Mouse (Mus musculus): ENCODE measurements around the gene Col26a1. TPM values are rescaled to one million over a fixed set of nuclear protein-coding genes. Genes with fewer than 3 reads are reported as not detected.
A peak's percentile ranks its signal among the peaks of the same experiment; 100 is the strongest.

Col26a1 gene
- total RNA-seq, 1 experiment from 2014 or later = not detected

DNA sequence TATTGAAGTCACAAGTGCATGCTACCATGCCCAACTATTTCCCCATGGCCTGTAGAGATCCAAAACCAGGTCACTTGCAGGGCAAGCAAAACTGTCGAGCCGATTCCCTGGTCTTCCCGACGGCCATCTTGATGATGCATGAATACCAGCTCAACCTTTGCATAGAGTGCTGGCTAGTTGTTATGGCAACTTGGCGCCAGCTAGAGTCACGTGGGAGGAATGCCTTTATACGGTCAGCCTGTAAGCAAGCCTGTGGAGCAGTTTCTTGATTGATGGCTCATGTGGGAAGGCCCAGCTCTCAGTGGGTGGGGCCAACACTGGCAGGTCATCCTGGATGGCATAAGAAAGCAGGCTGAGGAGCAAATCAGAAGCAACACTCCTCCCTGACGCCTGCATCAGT is 61.0 kb downstream of the Col26a1 start:
- ATAC-seq (ENCODE audit: extremely low read depth, insufficient number of reproducible peaks, low FRiP score, poor library complexity, severe bottlenecking) = no peak

DNA sequence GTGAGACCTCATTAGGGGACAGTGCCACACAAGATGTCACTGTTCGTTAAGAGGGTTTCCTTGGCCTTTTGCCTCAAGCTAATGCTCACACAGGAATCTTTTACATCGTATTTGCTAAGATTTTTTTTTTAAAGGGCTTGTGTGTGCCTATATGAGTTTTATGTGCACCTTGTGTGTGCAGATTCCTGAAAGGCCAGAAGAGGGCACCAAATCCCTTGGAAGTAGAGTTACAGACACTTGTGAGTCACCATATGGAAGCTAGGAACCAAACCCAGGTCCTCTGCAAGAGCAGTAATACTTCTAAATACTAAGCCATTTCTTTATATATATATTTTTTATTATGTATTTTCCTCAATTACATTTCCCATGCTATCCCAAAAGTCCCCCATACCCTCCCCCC is 62.1 kb downstream of the Col26a1 start:
- no peak for ATAC-seq (ENCODE audit: extremely low read depth, insufficient number of reproducible peaks, low FRiP score, poor library complexity, severe bottlenecking)

DNA sequence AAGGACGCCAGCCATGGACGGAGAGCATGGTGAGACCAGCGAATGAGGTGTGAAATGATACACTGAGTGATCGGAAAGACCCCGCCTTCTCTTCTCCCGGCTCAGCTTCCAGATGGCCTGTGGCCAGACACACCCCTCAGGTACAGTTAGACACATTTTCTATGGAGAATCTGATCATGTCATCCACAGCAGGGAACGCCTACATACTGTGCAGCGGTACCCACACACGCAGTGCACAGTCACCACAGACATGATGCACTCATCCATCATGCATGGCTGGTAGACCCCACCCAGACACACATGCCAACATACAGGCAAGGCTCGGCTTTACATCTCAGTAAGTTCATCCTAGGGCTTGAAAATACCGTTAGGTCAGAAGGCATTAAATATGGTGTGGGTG is 63.3 kb downstream of the Col26a1 start:
- ATAC-seq (ENCODE audit: extremely low read depth, insufficient number of reproducible peaks, low FRiP score, poor library complexity, severe bottlenecking) = no peak

DNA sequence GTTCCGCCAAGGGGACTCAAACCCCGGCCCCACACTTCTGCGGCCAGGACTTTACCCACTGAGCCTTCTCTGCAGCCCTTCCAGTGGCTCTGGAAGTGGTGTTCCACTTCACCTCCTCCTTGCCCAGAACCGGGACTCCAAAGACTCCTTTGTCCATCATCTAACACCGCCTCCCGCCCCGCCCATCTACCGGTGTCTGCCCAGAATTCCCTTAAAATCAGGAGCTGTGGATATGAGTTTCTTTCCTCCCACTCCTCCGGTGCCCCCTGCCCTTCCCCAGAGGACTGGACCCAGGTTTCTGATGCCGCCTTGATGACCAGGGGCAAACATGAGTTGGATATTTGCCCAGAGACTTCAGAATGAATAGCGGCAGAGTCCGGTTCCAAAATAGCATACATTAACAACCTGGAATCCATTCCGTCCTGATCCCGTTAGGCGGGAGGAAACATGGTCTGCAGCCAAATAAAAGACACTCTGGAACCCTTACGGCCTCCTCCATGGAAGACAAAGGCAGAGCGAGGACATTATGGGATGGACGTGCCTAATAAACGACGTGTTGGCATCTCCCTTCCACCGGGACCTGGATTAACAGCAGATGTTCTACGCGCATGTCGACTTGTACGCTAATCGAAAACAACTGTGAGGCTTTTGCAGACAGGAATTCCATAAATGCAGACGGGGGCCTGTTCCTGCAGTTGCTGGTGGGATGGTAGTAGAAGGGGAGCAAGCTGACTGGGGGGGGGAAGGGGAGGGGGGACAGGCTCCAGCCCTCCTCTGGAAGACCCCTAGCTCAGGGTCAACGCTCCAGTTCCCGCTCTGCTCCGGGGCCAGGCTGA is 72.3 kb downstream of the Col26a1 start:
- no peak for ATAC-seq (ENCODE audit: extremely low read depth, insufficient number of reproducible peaks, low FRiP score, poor library complexity, severe bottlenecking)

DNA sequence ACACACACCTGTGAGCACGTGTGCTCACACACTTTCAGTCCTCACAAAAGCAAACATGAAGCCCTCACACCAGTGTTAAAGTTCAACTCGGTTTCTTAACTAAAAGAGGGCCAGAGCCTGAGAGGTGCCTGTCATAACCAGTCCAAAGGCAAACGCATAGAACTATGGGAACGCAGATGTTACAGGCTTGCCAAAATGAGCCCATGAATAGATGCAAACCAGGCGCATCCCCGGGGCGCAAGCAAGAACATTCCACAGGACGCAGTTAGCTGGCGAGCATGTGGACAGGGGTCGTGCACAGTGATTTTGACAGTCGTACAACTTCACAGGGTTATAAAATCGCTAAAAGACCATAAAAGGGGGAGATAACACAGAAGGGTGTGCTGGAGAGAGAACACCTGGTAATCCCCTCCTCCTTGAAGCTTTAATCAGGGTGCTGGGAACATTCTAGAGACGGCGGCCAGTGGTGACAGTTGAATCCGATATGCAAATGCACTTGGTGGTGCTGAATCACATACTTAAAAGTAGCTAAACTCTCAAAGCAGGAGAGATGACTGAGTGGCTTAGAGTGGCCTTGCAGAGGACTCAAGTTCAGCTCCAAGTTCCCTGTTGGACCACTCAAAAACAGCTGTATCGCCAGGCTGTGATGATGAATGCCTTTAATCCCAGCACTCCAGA is 76.5 kb downstream of the Col26a1 start:
- ATAC-seq (ENCODE audit: extremely low read depth, insufficient number of reproducible peaks, low FRiP score, poor library complexity, severe bottlenecking) = no peak

DNA sequence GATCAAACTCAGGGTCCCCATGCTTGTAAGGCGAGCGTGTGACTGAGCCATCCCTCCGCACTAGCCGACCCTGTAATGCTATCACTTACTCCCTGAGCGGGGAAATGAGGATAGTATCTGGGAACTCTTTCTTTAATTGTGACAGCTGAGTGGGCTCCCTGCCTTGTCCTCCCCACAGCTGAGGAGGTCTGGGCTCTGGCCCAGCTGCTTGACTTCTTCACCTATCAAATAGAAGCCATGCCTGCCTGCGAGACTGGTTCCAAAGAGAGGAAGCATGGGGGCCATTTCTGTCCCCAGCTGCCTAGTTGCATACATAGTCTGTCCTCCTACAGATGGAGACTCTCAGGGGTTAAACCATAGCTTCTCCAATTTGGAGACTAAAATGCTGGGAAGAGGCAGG is 78.0 kb downstream of the Col26a1 start:
- no peak for ATAC-seq (ENCODE audit: extremely low read depth, insufficient number of reproducible peaks, low FRiP score, poor library complexity, severe bottlenecking)

DNA sequence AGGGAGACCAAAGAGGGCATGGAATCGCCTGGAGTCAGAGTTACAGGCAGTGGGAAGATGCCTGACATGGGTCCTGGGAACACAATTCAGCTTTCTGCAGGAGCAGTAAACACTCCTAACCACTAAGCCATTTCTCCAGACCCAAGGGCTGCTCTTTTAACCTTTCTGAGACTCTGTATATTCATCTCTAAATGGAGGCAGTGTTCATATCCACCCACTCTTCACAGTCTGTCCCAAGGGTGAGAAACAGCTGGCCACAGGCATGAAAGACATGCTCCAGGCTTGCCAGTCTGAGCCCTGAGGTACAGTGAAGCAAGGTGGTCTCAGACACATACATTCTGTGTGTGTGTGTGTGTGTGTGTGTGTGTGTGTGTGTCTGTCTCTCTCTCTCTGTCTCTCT is 78.8 kb downstream of the Col26a1 start:
- no peak for ATAC-seq (ENCODE audit: extremely low read depth, insufficient number of reproducible peaks, low FRiP score, poor library complexity, severe bottlenecking)

DNA sequence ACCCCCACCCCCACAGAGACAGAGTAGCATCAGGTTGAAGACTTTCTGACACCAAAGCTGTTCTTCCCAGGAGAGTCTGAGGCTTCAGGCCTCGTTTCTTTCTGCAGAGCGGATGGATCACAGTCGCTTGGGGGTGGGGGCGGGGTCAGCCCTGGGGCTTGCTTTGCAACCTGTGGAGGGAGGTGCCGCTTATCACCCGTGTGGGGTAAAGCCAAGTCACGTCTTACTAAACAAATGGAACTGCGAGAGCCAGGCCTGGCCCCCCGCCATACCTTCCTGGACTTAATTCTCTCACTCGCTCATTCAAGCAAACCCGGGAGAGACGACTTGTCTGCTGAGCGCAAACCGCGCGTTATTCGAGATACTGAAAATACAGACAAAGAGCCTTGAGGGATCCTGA is 80.3 kb downstream of the Col26a1 start:
- ATAC-seq (ENCODE audit: extremely low read depth, insufficient number of reproducible peaks, low FRiP score, poor library complexity, severe bottlenecking) = no peak

DNA sequence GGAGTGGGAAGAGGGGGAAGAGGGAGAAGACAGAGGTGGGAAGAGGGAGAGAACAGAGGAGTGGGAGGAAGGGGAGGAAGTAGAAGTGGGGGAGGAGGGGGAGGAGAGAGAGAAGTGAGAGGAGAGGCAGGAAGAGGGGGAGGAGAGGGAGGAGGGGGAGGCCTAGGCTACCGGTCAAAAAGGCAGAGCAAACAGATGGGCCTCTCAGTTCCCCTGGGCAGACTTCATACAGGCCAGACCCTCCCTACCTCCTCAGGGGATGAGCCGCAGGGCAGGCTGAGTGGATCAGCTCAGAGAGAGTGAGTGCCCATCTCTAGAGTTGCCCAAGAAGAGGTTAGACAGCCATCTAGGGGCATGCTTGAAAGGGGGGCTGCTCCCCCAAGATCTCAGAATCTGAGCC is 86.1 kb downstream of the Col26a1 start:
- no peak for ATAC-seq (ENCODE audit: extremely low read depth, insufficient number of reproducible peaks, low FRiP score, poor library complexity, severe bottlenecking)

DNA sequence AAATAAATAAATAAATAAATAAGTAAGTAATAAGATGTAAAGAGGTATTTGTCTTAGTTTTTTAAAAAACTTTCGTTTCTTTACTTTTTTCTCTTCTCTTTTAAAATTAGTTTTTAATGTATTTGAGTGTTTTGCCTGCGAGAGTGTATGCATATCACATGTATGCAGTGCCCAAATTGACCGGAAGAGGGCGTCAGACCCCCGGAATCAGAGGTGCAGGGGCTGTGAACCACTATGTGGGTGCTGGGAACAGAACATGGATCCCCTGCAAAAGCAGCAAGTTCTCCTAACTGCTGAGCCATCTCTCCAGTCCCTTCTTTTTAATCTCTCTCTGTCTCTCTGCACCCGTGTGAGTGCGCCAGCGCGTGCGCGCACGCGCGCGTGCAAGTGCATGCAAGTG is 89.2 kb downstream of the Col26a1 start:
- ATAC-seq (ENCODE audit: extremely low read depth, insufficient number of reproducible peaks, low FRiP score, poor library complexity, severe bottlenecking) = no peak

DNA sequence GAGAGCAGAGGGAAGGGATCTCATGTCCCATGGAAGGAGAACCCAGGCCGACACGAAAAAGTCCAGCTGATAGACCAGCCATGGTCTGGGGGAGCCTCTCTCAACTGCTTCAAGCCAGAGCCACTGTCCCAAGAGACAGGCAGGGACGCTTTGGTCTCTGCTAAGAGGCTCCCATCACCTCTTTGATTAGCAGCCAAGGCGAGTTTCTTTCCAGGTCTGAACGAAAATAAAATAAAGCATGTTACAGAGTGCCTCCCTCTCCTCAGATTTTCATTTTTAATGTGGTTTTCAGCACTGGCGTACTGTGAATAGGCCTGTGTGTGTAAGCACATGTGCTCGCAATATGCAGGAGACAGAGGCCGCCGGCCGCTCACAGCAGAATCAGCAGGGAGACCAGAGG is 90.5 kb downstream of the Col26a1 start:
- no peak for ATAC-seq (ENCODE audit: extremely low read depth, insufficient number of reproducible peaks, low FRiP score, poor library complexity, severe bottlenecking)

DNA sequence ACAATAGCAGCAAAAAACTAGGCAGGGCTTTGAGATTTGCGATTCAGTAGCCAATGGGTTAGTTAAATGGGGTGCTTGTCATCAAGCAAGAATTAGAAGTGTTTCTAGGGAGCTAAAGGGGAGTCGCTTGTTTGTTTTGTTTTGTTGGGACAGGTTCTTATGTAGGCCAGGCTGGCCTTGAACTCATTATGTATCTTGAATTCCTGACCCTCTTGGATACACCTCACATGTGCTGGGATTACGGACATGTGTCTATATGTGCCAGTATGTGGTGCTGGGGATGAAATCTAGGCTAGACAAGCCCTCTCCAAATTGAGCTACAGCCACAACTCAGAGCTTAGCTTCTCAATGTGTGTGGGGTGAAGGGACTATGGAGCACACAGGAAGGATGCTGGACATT is 91.8 kb downstream of the Col26a1 start:
- ATAC-seq (ENCODE audit: extremely low read depth, insufficient number of reproducible peaks, low FRiP score, poor library complexity, severe bottlenecking) = no peak

DNA sequence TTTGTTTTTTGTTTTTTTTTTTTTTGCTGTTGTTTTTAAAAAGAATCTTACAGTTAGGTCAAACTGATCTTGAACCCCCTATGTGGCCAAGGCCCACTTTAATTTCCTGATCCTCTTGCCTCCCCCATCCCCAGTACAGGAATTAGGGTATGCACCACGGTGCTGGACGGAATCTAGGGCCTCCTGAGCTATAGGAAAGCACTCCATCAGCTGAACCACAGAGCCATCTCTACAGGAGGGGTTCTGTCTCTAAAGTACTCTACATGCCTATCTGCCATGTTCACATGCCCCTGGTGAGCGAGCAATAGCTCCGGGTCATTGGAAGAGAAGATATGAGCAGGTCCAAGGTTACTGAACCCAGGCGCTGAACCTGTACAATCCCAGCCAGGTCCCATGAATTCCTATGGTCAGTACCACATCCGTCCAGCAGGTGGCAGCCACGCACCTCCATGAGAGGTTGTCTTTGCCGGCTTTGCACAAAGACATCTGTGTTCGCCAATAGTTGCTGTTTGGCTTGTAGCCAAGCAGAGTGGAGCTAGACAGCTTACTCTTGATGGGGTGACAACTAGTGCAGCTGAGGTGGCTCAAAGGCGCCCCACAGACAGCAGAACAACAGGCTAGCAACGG is 92.3 kb downstream of the Col26a1 start:
- ATAC-seq (ENCODE audit: extremely low read depth, insufficient number of reproducible peaks, low FRiP score, poor library complexity, severe bottlenecking) = peak; percentile 72

DNA sequence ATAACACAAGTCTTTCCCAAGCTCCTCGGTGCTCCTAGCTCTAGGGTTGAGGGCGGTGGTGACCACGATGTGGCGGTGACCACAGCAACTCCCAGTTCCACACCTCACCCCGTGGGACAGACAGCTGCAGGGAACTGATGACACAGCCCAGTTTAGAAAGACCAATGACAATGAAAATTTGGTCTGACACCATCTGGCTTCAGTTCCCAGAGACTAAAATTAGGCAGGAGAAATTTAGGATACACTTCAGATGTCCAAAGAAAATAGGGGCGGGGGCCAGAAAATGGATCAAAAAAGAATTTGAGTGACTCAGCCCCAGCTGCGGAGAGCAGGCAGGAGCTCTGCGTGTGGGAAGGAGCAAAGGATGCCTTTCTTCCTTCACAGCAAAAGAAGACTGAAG is 98.5 kb downstream of the Col26a1 start:
- ATAC-seq (ENCODE audit: extremely low read depth, insufficient number of reproducible peaks, low FRiP score, poor library complexity, severe bottlenecking) = no peak

DNA sequence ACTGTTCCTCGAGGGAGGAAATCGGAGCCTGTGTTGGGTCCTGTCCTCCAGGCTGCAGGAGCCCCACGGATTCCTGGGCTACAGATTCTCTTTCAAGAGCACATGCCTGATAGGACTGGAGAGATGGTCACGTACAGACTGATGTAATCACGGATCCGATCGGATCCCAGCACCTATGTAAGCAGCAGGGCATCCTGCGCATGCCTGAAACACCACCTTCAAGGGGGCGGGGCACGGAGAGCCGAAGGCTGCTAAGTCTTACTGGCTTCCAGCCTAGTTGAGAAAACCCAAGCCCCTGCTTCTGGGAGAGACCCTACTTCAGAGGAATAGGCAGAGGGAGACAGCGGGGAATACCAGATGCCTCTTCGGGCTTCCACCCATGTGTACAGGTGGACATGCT is 100.4 kb downstream of the Col26a1 start:
- ATAC-seq (ENCODE audit: extremely low read depth, insufficient number of reproducible peaks, low FRiP score, poor library complexity, severe bottlenecking) = no peak

DNA sequence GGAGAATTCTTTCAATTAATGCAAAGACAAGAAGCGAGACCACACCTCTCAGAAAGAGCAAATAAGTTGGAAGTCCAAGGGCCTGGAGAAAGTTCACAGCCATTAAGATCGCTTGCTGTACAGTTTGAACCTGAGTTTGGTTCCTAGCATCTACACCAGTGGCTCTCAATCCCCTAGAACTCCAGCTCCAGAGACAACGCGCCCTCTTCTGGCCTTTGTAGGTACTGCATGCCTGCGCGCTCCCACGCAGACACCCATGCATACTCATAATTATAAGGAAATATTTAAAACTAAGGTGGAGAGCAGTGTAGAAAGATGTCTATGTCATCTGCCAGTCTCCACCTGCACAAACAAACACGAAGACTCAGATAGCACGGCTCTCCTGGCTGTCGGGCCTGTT is 102.5 kb downstream of the Col26a1 start:
- ATAC-seq (ENCODE audit: extremely low read depth, insufficient number of reproducible peaks, low FRiP score, poor library complexity, severe bottlenecking) = no peak

DNA sequence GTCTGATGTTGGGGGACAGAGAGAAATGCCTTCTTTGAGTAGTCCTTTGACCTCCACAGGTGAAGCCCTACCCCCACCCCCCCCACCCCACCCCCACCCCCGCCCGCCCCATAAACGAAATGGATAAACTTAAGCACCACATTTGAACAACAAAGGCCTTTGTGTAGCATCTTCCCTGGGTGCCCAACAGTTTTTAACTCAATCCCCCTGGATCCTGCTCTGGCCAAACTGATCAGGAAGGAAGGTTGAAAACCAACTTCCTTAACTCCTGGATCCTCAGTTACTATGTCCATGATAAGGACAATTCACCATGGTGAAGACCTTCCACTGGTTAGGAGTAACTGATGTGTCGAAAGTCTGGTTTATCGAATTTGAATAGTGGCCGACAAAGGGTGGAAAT is 103.1 kb downstream of the Col26a1 start:
- ATAC-seq (ENCODE audit: extremely low read depth, insufficient number of reproducible peaks, low FRiP score, poor library complexity, severe bottlenecking) = no peak

DNA sequence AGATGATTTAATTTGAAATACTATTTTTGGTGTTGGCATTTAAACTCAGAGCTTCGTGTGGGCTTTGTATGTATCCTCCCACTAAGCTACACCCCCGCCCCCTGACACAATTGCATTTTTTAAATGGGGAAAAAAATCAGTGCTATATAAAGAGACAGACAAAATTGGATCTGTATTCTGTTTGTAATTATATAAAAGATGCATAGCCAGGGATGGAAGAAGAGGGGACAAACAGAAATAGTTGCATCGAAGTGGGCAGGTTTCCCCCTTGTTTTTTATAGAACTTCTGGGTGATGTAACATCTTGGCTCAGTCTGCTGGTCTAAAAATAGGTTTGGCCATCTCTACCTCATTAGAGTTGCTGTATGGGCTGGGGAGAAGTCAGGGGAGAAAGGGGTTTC is 107.5 kb downstream of the Col26a1 start:
- no peak for ATAC-seq (ENCODE audit: extremely low read depth, insufficient number of reproducible peaks, low FRiP score, poor library complexity, severe bottlenecking)

DNA sequence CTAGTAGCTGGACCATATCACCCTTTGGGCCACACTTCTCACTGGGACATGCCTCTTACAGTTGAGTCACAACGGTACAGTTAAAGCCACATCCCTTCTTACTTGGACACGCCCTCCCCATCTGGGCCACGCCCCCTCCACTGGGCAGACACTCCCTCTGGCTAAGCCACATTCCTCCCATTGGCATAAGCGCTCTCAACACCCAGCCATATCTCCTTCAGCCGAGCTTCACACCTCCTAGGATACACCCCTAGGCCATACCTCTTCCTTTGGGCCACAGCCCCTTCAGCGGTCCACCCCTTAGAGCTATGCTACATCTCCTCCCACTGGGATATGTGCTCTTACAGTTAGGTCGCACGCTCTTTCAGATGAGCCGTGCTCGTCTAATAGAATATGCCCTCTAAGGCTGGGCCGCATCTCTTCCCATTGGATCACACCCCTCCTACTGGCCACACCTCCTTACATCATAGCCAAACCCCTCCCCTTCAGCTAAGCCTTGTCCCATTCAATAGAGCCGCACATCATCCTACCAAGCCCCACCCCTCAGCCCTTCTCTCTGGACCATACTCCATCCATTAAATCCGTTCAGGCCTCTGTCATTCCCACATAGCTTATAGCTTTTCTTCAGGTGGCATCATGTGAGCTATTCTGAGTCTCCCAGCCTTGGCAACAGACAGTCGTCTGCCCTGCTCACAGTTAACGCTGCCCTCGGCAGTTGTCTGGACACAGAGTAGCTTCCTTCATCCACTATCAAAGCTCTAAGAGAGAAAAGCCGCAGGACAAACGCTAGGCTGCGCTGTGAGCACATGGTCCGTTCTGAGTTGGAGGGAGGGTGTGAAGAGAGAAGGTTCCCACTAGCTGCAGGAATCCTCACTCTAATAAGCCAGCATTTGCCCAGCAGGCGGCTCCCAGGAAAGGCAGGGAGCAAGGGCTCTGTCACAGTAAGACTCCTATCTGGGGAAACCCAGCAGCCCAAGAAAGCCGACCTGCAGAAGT is 109.7 kb downstream of the Col26a1 start:
- ATAC-seq (ENCODE audit: extremely low read depth, insufficient number of reproducible peaks, low FRiP score, poor library complexity, severe bottlenecking) = no peak

Measured in neutrophil, adult 5-6 weeks (primary cell).